In genomic region chr8:122283356-122284202, GRCm38 (mm10) we compare ENCODE assay signal across 8 mouse cellular contexts. TPM values are rescaled to one million over a fixed set of nuclear protein-coding genes. Genes with fewer than 3 reads are reported as not detected.
DNase-seq lines count a peak whose midpoint lies in the region; ATAC-seq and TF ChIP-seq lines count a peak whose summit lies in the region.

No protein-coding gene starts in this region.

- H3K9me3 ChIP-seq in forebrain, embryonic 12.5 days, result no peaks in the 10 kb centered on the region
- H3K9me3 ChIP-seq in lung, postnatal 0 days (ENCODE audit: low read length), result no peaks in the 10 kb centered on the region

- DNase-seq in 3T3-L1 (ENCODE audit: low read depth, low spot score) (peak; percentile 58), adipocyte (ENCODE audit: low spot score) (no peak)
- peak; percentile 70 for DNase-seq in Muller cell, postnatal 12 days (ENCODE audit: inconsistent ontology term)
- DNase-seq in heart, postnatal 25 days (ENCODE audit: low spot score), result peak; percentile 75
- peak; percentile 16 to 71 for DNase-seq in layer of hippocampus, adult 18-20 months (ENCODE audit: low spot score in 2 of 2)
- DNase-seq in lung, postnatal 0 days (ENCODE audit: low spot score), result peak; percentile 78
- peak; percentile 66 to 73 for DNase-seq in right cerebral cortex, postnatal 10 days (ENCODE audit: low spot score in 2 of 2)

- TF ChIP-seq EP300 in lung, postnatal 0 days (IDR thresholded peaks at IDR 0.05), result peak; percentile 52; the same call in 1 of the 2 replicates

- H3K4me1 ChIP-seq in forebrain, embryonic 12.5 days, result peaks cover 53% of the 10 kb centered on the region
- H3K4me1 ChIP-seq in lung, postnatal 0 days (ENCODE audit: insufficient read depth, low read depth, low read length), result peaks cover 12% of the 10 kb centered on the region; the same call in 1 of the 2 replicates

- no peak for TF ChIP-seq CTCF in lung, postnatal 0 days (IDR thresholded peaks at IDR 0.05)

- peak overlapping the region; percentile 98 for H3K4me2 ChIP-seq in forebrain, embryonic 12.5 days
- peak overlapping the region; percentile 100 for H3K4me2 ChIP-seq in lung, postnatal 0 days (replicated peaks; ENCODE audit: low read depth, low read length)

- H3K27me3 ChIP-seq in forebrain, embryonic 12.5 days, result peaks cover 63% of the 10 kb centered on the region
- H3K27me3 ChIP-seq in lung, postnatal 0 days (replicated peaks; ENCODE audit: insufficient read depth, low read length), result no peaks in the 10 kb centered on the region

- H3K27ac ChIP-seq in forebrain, embryonic 12.5 days, result peak overlapping the region; percentile 50; the same call in 1 of the 2 replicates
- H3K27ac ChIP-seq in lung, postnatal 0 days (ENCODE audit: low read length), result peak overlapping the region; percentile 80

- 1% methylated on average over 36 of the region's 37 CpGs for WGBS in forebrain, embryonic 12.5 days
- WGBS in lung, postnatal 0 days, result under 1% methylated on average over 34 of the region's 37 CpGs

- H3K36me3 ChIP-seq in forebrain, embryonic 12.5 days (replicated peaks), result no peaks in the 10 kb centered on the region
- no peaks in the 10 kb centered on the region for H3K36me3 ChIP-seq in lung, postnatal 0 days (ENCODE audit: insufficient read depth, low read length)

- no peak for ATAC-seq in forebrain, embryonic 12.5 days (ENCODE audit: low FRiP score)
- no peak for ATAC-seq in lung, postnatal 0 days

- H3K9ac ChIP-seq in forebrain, embryonic 12.5 days, result peak overlapping the region; percentile 48
- peak overlapping the region; percentile 23; the same call in 1 of the 2 replicates for H3K9ac ChIP-seq in lung, postnatal 0 days (replicated peaks; ENCODE audit: low read depth)

- intact Hi-C loops in heart, postnatal 25 days (cut with DNase I), result loop anchor here (2.0 kb wide), 1 partner anchor 29 kb away; no protein-coding TSS in a partner anchor

- H3K4me3 ChIP-seq in forebrain, embryonic 12.5 days (replicated peaks), result peak overlapping the region; percentile 56
- H3K4me3 ChIP-seq in lung, postnatal 0 days (ENCODE audit: low read depth, low read length), result peak overlapping the region; percentile 82

RNA-seq across cellular contexts. Expression of gene Zfpm1, which starts 1.6 kb away (rescaled TPM):
- 0.82 and 1.2 TPM in 2 replicates for polyA plus RNA-seq in forebrain, embryonic 12.5 days (2016; fragmentation: Nextera tagmentation; extraction: Ambion mirVana)
- total RNA-seq in heart, postnatal 25 days (2021), result 10 to 100 TPM; 21.3 to 22.6 TPM
- 10 to 100 TPM; 43.7 to 52.2 TPM for total RNA-seq in layer of hippocampus, adult 18-20 months (2021)
- 1.5 and 1.7 TPM in 2 replicates for polyA plus RNA-seq in lung, postnatal 0 days (2015; fragmentation: Nextera tagmentation; extraction: Ambion mirVana)
